Mouse (Mus musculus): ENCODE results near the gene Tnpo1. TPM values are rescaled to one million over a fixed set of nuclear protein-coding genes. Genes with fewer than 3 reads are reported as not detected.

The Tnpo1 gene
- polyA plus RNA-seq, 1 experiment from 2014 or later = 75.1 TPM

- no peaks in the 10 kb centered on the region for H3K9me3 ChIP-seq (ENCODE audit: control insufficient read depth, low read depth, low read length)
- 45% methylated on average over 6 of the region's 6 CpGs for WGBS
- no peak for ATAC-seq (ENCODE audit: insufficient number of reproducible peaks, insufficient read depth, low FRiP score, low read depth)
These were observed 29.5 kb upstream of the Tnpo1 start for GRCm38 (mm10) chr13:98955676-98956075.

GRCm38 (mm10) chr13:98955226-98955625 lies 29.0 kb upstream of the Tnpo1 start:
- no peak overlapping the region for H3K27ac ChIP-seq (ENCODE audit: low read length)
- peaks cover 4% of the 10 kb centered on the region; the same call in 1 of the 2 replicates for H3K4me1 ChIP-seq (ENCODE audit: control insufficient read depth, insufficient read depth, low read length)
- ATAC-seq (ENCODE audit: insufficient number of reproducible peaks, insufficient read depth, low FRiP score, low read depth) = no peak
- H3K4me2 ChIP-seq (replicated peaks; ENCODE audit: low read depth, low read length) = no peak overlapping the region
- H3K9ac ChIP-seq (replicated peaks; ENCODE audit: low read depth, low read length) = no peak overlapping the region
- H3K27me3 ChIP-seq (ENCODE audit: control insufficient read depth, insufficient read depth, low read length) = no peaks in the 10 kb centered on the region
- no peak overlapping the region for H3K4me3 ChIP-seq (ENCODE audit: low read depth, low read length)
- 31% methylated on average over 5 of the region's 5 CpGs for WGBS
- H3K36me3 ChIP-seq (ENCODE audit: control insufficient read depth, insufficient read depth, low read length) = no peaks in the 10 kb centered on the region
- no peaks in the 10 kb centered on the region for H3K9me3 ChIP-seq (ENCODE audit: control insufficient read depth, low read depth, low read length)

More at GRCm38 (mm10) chr13:98955676-98956075, 29.5 kb upstream of the Tnpo1 start:
- Histone ChIP-seq H3K9ac (replicated peaks; ENCODE audit: low read depth, low read length) (no peak overlapping the region), H3K4me2 (replicated peaks; ENCODE audit: low read depth, low read length) (no peak overlapping the region), H3K4me1 (ENCODE audit: control insufficient read depth, insufficient read depth, low read length) (peaks cover 4% of the 10 kb centered on the region; the same call in 1 of the 2 replicates), H3K4me3 (ENCODE audit: low read depth, low read length) (no peak overlapping the region), H3K27me3 (ENCODE audit: control insufficient read depth, insufficient read depth, low read length) (no peaks in the 10 kb centered on the region), H3K27ac (ENCODE audit: low read length) (no peak overlapping the region), H3K36me3 (ENCODE audit: control insufficient read depth, insufficient read depth, low read length) (no peaks in the 10 kb centered on the region)

GRCm38 (mm10) chr13:98953830-98954229 lies 27.6 kb upstream of the Tnpo1 start:
- peaks cover 4% of the 10 kb centered on the region; the same call in 1 of the 2 replicates for H3K4me1 ChIP-seq (ENCODE audit: control insufficient read depth, insufficient read depth, low read length)
- 80% methylated on average over 5 of the region's 5 CpGs for WGBS
- no peaks in the 10 kb centered on the region for H3K36me3 ChIP-seq (ENCODE audit: control insufficient read depth, insufficient read depth, low read length)
- H3K27me3 ChIP-seq (ENCODE audit: control insufficient read depth, insufficient read depth, low read length) = no peaks in the 10 kb centered on the region
- no peak overlapping the region for H3K9ac ChIP-seq (replicated peaks; ENCODE audit: low read depth, low read length)
- no peak overlapping the region for H3K27ac ChIP-seq (ENCODE audit: low read length)
- no peak overlapping the region for H3K4me2 ChIP-seq (replicated peaks; ENCODE audit: low read depth, low read length)
- no peaks in the 10 kb centered on the region for H3K9me3 ChIP-seq (ENCODE audit: control insufficient read depth, low read depth, low read length)
- H3K4me3 ChIP-seq (ENCODE audit: low read depth, low read length) = no peak overlapping the region
- no peak for ATAC-seq (ENCODE audit: insufficient number of reproducible peaks, insufficient read depth, low FRiP score, low read depth)

DNA sequence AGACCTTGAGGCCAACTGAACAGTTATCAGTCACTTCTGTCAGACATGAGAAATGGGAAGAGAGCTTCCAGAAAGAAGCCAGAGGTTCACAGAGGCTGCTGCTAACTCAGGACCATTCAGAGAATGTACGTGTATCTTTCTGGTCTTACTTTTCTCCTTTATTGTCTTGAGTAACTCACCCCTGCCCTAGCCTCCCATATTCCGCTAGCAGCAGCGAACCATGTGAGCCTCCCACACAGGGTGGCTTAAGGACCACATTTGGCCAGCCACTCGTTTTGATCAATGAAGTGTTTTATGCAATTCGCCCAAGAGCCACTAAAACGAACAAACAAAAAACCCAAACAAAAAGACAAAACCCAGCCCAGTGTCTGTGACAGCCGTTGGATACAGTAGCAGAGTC lies 25.8 kb upstream of the Tnpo1 start:
- no peaks in the 10 kb centered on the region for H3K27me3 ChIP-seq (ENCODE audit: control insufficient read depth, insufficient read depth, low read length)
- no peak overlapping the region for H3K4me3 ChIP-seq (ENCODE audit: low read depth, low read length)
- peaks cover 4% of the 10 kb centered on the region; the same call in 1 of the 2 replicates for H3K4me1 ChIP-seq (ENCODE audit: control insufficient read depth, insufficient read depth, low read length)
- H3K27ac ChIP-seq (ENCODE audit: low read length) = no peak overlapping the region
- H3K4me2 ChIP-seq (replicated peaks; ENCODE audit: low read depth, low read length) = no peak overlapping the region
- no peaks in the 10 kb centered on the region for H3K9me3 ChIP-seq (ENCODE audit: control insufficient read depth, low read depth, low read length)
- H3K9ac ChIP-seq (replicated peaks; ENCODE audit: low read depth, low read length) = no peak overlapping the region
- H3K36me3 ChIP-seq (ENCODE audit: control insufficient read depth, insufficient read depth, low read length) = no peaks in the 10 kb centered on the region
- 65% methylated on average over 7 of the region's 7 CpGs for WGBS
- ATAC-seq (ENCODE audit: insufficient number of reproducible peaks, insufficient read depth, low FRiP score, low read depth) = no peak

DNA sequence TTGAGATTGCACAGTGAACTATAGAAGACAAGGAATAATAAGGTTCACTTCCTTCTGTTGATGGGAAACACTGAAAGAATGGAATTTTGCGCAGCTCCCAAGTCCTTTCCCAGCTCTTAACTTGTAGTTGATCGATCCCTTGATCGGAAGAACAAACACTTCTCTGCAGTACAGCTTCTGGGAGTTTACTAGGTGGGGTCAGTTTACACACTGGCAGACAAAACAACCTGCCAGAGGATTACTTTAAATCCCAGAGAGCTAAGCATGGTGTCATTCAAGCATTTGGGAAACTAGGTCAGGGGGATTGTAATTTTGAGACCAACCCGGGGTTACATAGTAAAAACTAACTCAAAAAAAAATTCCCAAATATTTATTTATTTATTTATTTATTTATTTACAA lies 22.0 kb upstream of the Tnpo1 start:
- no peak overlapping the region for H3K9ac ChIP-seq (replicated peaks; ENCODE audit: low read depth, low read length)
- H3K27ac ChIP-seq (ENCODE audit: low read length) = no peak overlapping the region
- no peaks in the 10 kb centered on the region for H3K27me3 ChIP-seq (ENCODE audit: control insufficient read depth, insufficient read depth, low read length)
- H3K4me3 ChIP-seq (ENCODE audit: low read depth, low read length) = no peak overlapping the region
- H3K4me1 ChIP-seq (ENCODE audit: control insufficient read depth, insufficient read depth, low read length) = no peaks in the 10 kb centered on the region
- H3K36me3 ChIP-seq (ENCODE audit: control insufficient read depth, insufficient read depth, low read length) = no peaks in the 10 kb centered on the region
- no peaks in the 10 kb centered on the region for H3K9me3 ChIP-seq (ENCODE audit: control insufficient read depth, low read depth, low read length)
- ATAC-seq (ENCODE audit: insufficient number of reproducible peaks, insufficient read depth, low FRiP score, low read depth) = no peak
- H3K4me2 ChIP-seq (replicated peaks; ENCODE audit: low read depth, low read length) = no peak overlapping the region
- 50% methylated on average over 4 of the region's 4 CpGs for WGBS

DNA sequence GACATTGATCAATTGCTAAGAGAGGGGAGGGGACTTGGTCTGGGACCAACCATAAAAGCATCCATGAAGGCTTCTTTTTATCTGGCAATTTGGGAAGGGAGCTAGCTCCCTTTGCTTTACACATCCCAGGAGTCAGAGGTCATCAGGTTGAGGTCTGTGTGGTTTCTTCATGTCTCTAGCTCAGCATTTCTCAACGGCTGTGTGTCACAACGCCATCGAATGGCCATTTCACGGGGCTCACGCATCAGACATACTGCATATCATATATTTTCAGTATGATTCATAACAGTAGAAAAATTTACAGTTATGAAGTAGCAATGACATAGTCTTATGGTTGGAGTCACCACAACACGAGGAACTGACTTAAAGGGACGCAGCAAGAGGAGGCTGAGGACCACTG lies 20.2 kb upstream of the Tnpo1 start:
- Histone ChIP-seq H3K9ac (replicated peaks; ENCODE audit: low read depth, low read length) (no peak overlapping the region), H3K4me2 (replicated peaks; ENCODE audit: low read depth, low read length) (no peak overlapping the region), H3K27ac (ENCODE audit: low read length) (no peak overlapping the region), H3K9me3 (ENCODE audit: control insufficient read depth, low read depth, low read length) (no peaks in the 10 kb centered on the region), H3K4me1 (ENCODE audit: control insufficient read depth, insufficient read depth, low read length) (no peaks in the 10 kb centered on the region), H3K27me3 (ENCODE audit: control insufficient read depth, insufficient read depth, low read length) (no peaks in the 10 kb centered on the region), H3K36me3 (ENCODE audit: control insufficient read depth, insufficient read depth, low read length) (no peaks in the 10 kb centered on the region), H3K4me3 (ENCODE audit: low read depth, low read length) (no peak overlapping the region)
- WGBS = 80% methylated on average over 7 of the region's 7 CpGs
- ATAC-seq (ENCODE audit: insufficient number of reproducible peaks, insufficient read depth, low FRiP score, low read depth) = no peak

- Histone ChIP-seq H3K36me3 (ENCODE audit: control insufficient read depth, insufficient read depth, low read length) (no peaks in the 10 kb centered on the region), H3K9me3 (ENCODE audit: control insufficient read depth, low read depth, low read length) (no peaks in the 10 kb centered on the region), H3K4me3 (ENCODE audit: low read depth, low read length) (no peak overlapping the region), H3K27me3 (ENCODE audit: control insufficient read depth, insufficient read depth, low read length) (no peaks in the 10 kb centered on the region), H3K4me2 (replicated peaks; ENCODE audit: low read depth, low read length) (no peak overlapping the region), H3K4me1 (ENCODE audit: control insufficient read depth, insufficient read depth, low read length) (no peaks in the 10 kb centered on the region), H3K27ac (ENCODE audit: low read length) (no peak overlapping the region), H3K9ac (replicated peaks; ENCODE audit: low read depth, low read length) (no peak overlapping the region)
- WGBS = 26% methylated on average over 3 of the region's 3 CpGs
- ATAC-seq (ENCODE audit: insufficient number of reproducible peaks, insufficient read depth, low FRiP score, low read depth) = no peak
These were observed 19.7 kb upstream of the Tnpo1 start for GRCm38 (mm10) chr13:98945908-98946307.

GRCm38 (mm10) chr13:98945381-98945780 lies 19.2 kb upstream of the Tnpo1 start:
- WGBS = 83% methylated on average over 4 of the region's 4 CpGs
- Histone ChIP-seq H3K4me3 (ENCODE audit: low read depth, low read length) (no peak overlapping the region), H3K4me1 (ENCODE audit: control insufficient read depth, insufficient read depth, low read length) (no peaks in the 10 kb centered on the region), H3K36me3 (ENCODE audit: control insufficient read depth, insufficient read depth, low read length) (no peaks in the 10 kb centered on the region), H3K27me3 (ENCODE audit: control insufficient read depth, insufficient read depth, low read length) (no peaks in the 10 kb centered on the region), H3K27ac (ENCODE audit: low read length) (no peak overlapping the region), H3K9me3 (ENCODE audit: control insufficient read depth, low read depth, low read length) (no peaks in the 10 kb centered on the region), H3K9ac (replicated peaks; ENCODE audit: low read depth, low read length) (no peak overlapping the region), H3K4me2 (replicated peaks; ENCODE audit: low read depth, low read length) (no peak overlapping the region)
- no peak for ATAC-seq (ENCODE audit: insufficient number of reproducible peaks, insufficient read depth, low FRiP score, low read depth)

GRCm38 (mm10) chr13:98944620-98945081 lies 18.5 kb upstream of the Tnpo1 start:
- H3K36me3 ChIP-seq (ENCODE audit: control insufficient read depth, insufficient read depth, low read length) = no peaks in the 10 kb centered on the region
- H3K4me2 ChIP-seq (replicated peaks; ENCODE audit: low read depth, low read length) = no peak overlapping the region
- 39% methylated on average over 7 of the region's 7 CpGs for WGBS
- H3K4me1 ChIP-seq (ENCODE audit: control insufficient read depth, insufficient read depth, low read length) = no peaks in the 10 kb centered on the region
- no peaks in the 10 kb centered on the region for H3K27me3 ChIP-seq (ENCODE audit: control insufficient read depth, insufficient read depth, low read length)
- no peaks in the 10 kb centered on the region for H3K9me3 ChIP-seq (ENCODE audit: control insufficient read depth, low read depth, low read length)
- no peak for ATAC-seq (ENCODE audit: insufficient number of reproducible peaks, insufficient read depth, low FRiP score, low read depth)
- H3K9ac ChIP-seq (replicated peaks; ENCODE audit: low read depth, low read length) = no peak overlapping the region
- no peak overlapping the region for H3K4me3 ChIP-seq (ENCODE audit: low read depth, low read length)
- no peak overlapping the region for H3K27ac ChIP-seq (ENCODE audit: low read length)

Measured in stomach, embryonic 14.5 days (tissue).